Mouse (Mus musculus): ENCODE data around the gene Hoxa13.

Gene Hoxa13

DNA sequence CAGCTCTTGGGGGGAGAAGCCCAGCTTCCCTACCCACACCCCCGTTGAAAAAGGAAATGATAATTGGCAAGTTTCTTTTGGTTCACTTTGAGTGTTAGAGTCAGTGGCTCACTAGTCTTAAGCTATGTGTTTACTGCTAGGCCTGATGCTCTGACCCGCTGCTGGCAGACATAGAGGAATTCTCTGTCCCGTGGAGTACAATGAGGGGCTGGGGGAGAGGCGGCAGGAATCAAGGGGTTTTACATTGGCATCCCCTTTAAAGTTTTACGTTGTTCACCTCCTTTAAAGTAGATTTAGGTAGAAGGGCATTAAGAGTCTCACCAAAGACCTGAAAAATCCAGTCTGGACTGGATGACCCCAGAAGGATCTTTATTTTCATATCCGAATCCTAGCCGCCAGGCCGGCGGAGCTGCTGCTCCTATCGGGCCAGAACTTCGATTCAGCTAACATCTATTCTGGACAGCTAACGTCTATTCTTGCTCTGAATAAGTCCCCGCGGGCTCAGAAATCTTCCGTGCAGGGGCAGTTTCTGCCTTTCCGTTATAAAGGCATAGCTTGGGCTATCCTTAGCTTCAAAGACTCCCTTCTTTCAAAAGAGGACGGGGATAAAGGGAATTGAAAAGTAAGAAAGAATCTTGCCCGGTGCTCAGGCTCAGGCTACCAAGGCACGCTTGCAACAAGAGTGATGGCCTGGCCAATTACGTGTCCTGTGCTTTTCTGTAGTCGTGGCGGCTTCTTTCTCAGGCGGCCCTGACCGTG is 8.5 kb downstream of the Hoxa13 start:
- DNase-seq (ENCODE audit: low read depth, low spot score) = no peak

DNA sequence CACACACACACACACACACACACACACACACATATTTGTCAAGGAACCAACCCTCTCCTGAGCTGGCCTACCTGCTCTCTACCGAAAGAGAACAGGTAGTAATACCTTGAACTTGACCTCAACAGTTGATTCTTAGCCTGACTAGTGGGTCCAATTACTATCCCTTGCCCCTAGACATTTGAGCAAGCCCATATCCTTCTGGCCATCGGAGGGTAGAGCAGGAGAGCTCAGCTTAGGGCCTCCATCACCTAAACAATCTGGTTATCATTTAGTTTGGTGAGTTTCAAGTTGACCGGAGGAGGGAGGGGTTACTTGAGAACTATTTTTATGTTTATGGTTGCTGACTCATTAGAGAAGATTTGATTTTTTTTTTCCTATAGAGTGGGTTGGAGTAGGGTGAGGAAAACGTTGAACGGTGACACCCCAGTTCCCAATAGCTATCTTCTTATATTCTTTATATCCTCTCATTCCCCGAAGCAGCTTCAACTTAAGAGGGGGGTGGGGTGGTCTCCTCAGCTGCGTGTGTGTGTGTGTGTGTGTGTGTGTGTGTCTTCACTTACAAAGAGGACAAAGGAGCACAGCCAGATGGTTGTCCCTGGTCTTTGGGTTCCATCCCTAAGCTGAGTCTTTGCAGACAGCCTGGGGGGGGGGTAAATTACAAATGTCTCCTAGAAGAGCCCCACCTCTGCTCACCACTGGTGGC is 9.4 kb downstream of the Hoxa13 start:
- no peak for DNase-seq (ENCODE audit: low read depth, low spot score)

DNA sequence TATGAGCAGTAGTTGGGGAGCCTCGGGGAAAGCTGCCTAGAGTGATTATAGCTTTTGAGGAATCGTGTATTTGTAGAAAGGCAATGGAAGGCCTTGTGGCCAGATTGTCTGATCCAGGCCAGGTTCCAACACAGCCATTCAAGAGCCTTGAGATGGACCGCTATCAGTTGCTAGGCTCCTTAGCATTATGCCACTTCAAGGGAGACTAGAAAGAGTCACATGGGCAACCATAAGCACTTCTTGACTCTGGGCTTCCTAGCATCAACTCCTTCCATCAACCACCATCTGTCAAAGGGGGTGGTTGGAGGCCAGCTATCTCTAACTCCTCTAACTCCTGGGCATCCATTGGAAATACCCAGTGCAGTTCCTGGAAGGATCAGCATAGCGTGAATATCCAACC is 10.9 kb downstream of the Hoxa13 start:
- DNase-seq (ENCODE audit: low read depth, low spot score) = no peak

DNA sequence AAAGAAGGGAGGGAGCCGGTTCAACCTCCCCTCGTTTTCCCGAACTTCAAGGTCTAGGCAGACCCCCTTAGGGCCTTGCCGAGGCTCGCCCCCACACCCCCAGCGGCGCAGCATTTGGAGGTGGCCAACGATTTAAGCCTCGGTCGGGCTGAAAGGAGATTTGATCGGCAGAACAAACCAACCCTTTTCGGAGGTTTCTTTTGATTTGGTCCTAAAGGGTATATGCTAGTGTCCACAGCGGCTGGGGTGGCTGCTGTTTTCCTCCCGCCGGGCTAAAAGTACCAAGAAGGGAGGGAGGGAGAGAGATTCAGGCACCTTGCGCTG is 11.3 kb downstream of the Hoxa13 start:
- DNase-seq (ENCODE audit: low read depth, low spot score) = no peak

DNA sequence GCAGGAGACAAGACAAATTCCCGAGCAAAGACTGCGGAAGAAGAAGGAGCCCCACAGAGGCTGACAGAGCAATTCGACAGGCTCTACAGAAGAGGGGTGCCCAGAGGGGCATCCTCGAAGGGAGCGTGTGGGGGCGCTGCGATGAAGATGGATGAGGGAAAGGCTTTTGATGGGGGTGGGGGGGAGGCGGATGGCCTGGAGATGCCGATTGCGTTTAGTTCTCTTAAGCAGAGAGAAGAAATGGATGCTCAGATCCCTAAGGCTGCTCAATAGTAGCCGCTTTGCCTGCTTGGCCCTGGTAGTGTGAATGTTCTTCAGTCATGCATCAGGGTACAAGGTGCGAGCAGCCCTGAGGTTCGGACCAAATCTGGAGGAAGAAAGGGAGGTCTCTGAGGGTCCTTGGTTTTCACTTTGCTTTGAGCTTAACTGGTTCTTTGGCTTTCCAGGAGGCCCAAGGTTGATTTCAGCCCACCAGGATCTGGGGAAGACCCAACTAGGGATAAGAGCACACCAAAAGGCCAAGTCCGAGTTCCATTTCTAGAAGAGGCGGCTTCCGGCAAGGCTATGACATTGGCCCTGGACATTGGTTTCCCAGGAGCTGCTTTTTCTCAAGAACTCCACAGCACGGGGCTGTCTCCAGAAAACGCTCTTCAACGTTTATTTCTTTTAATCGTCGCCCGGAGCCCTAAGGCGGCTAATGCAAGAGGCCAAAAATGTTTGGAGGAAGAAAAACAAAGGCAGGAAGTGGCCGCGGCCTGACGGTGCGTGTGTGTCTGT is 11.9 kb downstream of the Hoxa13 start:
- DNase-seq (ENCODE audit: low read depth, low spot score) = no peak

DNA sequence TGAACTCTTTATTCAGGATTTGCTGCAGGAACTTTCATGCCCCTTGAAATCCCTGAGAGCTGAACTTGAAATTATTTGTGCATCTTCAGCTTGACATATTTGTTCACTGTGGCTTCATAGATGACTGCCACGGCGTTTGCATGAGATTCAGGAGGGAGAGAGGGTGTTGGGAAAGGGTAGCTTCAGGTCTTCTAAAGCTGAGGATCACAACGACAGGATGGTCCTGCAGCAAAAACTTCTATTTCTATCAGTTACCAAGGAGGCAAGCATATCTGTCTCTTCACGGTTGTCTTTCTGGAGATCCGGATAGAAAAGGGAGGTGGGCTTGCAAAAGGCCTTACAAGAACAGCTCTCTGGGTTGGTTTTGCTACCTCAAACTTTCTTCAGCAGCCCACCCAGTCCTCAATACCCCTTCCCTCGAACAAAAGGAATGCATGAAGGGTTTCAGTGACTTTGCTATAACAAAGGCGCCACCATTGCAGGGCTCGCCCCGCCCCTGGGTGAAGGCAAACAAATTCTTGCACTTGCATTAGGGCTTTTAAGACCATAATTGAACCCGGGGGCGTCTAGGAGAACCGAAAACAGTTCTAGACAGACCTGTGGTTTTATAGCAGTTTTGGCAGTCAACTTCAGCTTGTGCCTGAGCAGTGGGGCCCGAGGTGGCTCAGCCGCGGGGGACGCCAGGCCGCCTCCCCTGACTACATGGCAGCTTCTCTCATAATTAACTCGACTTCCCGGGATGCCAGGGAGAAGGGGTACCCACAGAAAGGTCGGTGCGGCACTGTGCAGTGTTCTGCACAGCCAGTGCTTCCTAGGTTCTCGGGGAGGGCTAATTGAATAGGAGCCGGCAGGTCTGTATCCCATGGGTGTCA is 12.7 kb downstream of the Hoxa13 start:
- DNase-seq (ENCODE audit: low read depth, low spot score) = no peak

DNA sequence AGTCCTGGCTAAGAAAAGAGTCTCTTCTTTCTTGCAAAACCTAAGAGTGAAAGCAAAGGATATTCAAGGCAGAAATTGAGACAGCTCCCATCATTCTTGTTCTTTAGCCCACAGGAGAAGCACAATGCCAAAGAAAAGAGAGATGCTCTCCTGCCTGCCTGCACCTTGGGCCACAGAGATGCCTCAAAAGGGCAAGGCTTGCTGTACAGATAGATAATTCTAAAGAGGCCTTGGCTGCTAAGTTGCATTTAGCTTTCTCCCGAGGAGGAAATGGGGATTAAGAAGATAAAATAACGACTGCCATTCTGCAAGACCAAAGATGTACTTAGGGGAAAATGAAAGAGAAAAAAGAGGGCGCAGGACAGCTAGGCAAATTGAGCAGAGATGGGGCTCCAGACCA is 13.8 kb downstream of the Hoxa13 start:
- no peak for DNase-seq (ENCODE audit: low read depth, low spot score)

DNA sequence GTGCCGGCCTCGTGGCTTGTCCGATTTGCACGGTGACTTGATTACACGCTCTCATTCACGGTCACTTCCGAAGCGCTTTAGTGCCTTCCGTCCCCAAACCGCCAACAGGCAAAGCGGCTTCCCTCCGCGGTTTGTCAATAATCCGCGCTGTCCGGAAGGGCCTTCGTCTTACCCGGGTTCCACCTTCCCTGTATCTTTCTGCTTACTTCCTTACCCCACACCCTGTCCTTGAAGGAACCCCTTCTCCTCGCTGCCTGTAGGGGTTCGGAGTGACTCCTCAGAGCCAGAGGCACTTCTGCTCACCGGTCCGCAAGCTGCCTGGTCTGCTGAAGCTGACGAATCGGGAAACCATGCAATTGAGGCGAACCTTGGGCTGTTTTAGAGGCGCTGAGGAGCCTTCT is 14.3 kb downstream of the Hoxa13 start:
- no peak for DNase-seq (ENCODE audit: low read depth, low spot score)

DNA sequence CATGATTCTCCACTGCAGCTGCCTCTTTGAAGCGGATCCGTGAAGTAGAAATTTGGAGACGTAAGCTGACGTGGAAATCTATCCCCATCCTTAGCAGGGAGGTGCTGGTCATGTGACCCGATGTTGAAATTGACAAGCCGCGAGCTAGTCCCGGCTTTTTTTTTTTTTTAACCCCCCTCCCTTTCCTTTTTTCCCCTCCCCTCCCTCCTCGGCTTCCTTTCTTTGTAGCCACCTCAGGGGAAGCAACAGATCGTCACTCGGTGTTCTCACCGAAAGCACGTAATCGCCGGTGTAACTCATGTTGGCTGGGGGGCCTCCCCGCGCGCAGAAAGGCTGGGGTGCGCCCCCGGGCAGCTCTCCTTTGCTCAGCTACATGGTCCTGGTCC is 14.9 kb downstream of the Hoxa13 start, which contains the start of gene Hoxa11:
TSS of gene Hoxa11 (minus strand) at position 54 of the 386 bp plus-strand sequence.
- no peak for DNase-seq (ENCODE audit: low read depth, low spot score)

DNA sequence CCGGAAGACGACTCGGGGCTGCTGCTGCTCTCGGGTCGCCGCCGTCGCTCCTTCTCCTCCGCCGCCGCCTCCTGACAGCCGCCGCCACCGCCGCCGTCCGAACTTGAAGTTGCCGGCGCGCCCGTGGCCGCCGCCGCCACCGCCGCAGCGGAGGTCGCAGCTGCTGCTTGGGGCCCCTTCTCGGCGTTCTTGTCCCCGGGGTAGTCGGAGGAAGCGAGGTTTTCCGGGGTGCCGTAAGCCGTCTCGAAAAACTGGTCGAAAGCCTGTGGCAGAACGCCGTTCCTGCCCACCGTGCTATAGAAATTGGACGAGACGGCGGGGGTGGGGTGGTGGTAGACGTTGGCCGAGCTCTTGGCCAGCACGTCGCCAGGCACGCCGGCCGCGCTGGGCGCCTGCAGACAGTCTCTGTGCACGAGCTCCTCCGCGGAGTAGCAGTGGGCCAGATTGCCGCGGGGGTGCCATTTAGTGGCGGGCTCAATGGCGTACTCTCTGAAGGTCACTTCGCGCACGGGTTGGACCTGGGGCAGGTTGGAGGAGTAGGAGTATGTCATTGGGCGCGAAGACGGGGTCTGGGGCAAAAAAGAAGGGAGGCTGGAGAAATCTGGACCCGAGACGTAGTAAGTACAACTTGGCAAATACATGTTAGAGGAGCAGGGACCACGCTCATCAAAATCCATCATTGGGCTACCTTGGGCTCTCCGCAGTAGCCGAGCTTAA is 15.5 kb downstream of the Hoxa13 start:
- no peak for DNase-seq (ENCODE audit: low read depth, low spot score)

DNA sequence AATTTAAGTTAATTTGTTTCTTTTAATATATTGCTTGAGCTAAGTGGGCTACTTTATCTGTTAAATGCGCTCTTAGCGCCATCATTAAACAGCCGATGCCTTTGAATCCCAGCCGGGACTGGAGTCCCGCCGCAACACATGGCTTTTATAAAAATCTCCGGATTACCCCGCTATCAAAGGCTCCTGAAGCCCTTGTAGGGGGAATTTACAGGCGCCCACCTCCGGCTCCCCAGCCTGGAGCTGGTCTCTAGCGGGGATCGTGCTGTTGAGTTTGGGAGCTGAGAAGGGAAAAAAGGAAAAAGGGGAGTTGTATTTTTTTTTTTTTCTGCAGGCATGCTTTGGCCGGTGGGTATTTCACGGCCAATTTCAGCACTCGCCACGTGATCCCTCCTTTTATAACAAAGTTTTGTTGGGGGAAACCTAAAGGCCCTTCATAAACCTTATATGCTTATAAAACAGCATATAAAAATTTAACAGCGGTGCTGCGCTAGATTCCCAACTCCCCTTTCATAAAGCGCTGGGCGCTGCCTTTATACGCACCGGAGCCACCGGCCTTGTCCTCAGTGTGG is 16.1 kb downstream of the Hoxa13 start:
- DNase-seq (ENCODE audit: low read depth, low spot score) = no peak

DNA sequence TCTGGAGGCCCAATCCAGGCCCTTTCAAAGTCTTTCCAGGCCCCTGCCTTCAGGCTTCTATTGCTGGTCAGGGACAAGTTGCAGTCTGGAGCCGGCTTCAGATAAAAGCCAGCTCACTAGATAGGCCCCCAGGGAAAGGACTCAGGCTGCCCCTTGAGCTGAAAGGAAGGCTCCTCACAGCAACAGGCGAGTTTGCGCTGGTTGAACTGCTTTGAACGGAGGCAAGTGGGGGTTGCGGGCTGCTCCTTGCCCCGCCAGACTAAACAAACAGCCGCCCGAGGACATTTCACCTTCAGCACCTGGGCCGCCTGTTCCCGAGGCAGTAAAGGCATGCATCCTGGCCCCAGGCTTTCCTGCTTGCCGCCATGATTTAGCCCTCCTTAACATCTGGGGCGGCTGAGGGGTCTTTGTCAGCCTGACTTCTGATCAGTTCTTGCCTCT is 17.0 kb downstream of the Hoxa13 start:
- DNase-seq (ENCODE audit: low read depth, low spot score) = no peak

DNA sequence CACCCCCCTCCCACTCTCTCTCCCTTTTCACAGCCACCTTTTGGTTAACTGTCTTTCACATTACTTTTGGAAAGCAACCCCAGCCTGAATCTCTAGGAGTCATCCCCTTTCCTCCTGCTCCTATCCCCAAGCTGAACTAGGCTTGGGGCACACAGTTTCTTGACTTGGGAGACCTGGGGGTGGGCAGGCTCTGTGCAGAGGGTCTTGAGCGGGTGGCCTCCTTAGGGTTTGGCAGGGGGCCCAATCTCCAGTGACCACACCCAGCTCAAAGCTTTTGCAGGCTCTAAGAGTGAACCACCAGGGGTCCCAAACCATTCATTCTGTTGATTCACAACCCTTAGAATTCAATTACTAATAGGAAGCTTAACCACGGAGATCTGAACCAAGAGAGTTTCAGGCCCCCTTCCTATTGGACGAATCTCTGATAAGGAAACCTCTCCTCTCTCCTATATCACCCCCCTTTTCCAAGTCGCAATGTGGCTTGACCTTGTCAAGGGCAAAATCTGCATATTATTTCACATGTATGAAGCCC is 17.8 kb downstream of the Hoxa13 start:
- DNase-seq (ENCODE audit: low read depth, low spot score) = no peak

DNA sequence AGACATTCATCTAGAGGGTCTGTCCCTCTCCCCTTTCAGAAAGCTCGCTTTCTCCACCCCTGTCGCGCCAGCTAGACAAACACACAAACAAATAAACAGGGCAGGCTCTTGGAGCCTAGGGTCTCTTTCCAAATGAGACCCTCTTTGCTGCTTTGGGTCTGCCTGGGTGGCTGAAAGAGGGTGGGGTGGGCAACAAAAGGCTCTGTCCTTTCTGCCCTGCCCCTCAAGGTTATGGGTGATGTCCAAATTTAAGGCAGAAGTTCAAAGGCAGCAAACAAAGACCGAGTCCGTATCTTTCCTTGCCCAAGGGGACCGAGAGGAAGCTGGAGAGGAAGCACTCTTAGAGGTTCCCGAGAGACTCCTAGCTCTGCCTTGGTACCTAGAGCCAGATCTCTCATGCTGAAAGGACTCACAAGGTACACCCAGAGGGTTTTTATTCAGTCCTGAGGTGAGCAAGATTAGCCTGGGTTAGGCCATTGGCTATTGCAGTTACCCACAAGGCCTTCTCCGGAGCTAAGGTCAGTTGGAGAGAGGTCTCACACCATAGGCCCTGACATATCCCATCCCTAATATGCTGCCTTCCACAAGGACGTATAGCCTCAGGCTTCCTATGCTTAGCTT is 19.6 kb downstream of the Hoxa13 start:
- no peak for DNase-seq (ENCODE audit: low read depth, low spot score)

DNA sequence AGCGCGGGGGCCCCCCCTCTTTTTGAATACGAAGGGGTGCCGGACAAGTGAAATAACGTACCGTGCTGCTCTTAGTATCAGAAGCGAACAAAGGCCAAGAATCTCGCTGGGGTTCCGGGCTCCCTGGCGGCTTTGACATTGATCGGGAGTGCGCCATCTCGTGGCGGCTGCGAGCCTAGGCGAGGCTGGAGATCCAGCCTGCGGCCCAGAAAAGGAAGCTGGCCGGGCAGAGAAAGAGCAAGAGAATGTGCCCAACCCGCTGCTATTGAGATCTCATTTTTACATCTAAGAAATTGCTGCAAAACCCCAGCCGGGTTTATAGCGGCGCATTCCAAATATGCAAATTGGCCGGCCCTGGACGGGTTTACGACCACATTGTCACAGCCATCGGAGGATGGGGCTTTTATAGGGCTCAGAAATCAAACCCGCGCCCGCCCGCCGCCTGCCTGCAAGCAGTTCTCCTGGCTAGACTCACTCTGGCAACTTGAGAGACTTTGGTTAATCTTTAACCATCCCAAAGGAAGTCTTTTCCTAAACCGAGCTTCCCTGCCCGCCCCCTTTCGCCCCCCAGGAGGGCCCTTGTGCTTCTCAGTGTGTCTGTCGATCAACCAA is 20.2 kb downstream of the Hoxa13 start, which contains the start of gene Hoxa10:
TSS of gene Hoxa10 (minus strand) at position 466 of the 612 bp plus-strand sequence.
- DNase-seq (ENCODE audit: low read depth, low spot score) = no peak

DNA sequence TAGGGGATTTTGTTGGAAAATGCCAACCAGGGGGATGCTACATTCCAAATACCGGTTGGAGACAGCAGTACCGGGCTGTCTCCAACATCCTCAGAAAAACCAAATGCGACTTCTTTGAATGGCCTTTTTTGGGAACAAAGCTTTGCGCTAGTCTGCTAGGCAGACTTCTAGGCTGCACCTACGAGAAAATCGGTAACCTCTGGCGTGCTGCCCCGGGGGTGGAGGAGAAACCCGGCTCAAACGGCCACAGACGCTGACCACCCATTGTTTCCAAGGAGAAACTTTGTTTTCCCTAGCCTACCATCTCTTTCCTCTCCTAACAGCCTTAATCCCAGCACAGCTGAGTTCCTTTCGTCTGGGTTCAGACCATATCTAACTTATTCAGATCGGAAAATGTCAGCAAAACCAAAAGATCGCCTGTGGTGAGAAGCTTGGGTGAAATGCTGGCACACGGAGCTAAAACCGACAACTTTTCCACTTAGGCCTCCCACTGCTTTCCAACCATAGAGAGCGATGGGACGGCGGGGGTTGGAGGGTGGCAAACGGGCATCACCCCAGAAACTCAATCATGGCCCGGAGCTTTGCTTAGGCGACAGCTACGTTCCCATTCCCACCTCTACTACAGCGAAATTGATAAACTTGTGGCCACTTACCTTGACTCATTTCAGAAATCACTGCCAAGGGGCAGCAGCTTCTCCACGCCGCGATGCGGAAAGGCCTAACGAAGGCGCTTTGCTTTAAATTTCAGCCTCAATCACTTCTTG is 20.9 kb downstream of the Hoxa13 start:
- DNase-seq (ENCODE audit: low read depth, low spot score) = no peak

DNA sequence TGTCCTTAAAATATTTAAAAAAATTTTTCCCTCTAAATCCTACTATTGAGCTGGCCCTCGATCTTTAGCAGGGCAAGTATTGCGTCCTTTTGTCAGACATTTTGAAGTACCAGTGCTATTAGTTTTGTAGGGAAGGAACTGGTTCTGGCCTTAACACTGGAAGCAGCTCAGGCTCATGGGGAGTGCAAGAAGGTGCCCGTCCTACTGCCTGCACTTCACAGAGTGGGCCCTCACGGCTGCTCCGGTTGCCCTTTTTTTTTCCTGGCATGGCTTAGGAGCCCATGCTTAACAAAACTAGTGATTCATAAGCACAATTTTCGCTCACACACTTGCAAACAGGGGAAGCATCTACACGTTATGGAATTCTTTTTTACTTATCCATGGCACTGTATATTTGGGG is 21.7 kb downstream of the Hoxa13 start:
- no peak for DNase-seq (ENCODE audit: low read depth, low spot score)

DNA sequence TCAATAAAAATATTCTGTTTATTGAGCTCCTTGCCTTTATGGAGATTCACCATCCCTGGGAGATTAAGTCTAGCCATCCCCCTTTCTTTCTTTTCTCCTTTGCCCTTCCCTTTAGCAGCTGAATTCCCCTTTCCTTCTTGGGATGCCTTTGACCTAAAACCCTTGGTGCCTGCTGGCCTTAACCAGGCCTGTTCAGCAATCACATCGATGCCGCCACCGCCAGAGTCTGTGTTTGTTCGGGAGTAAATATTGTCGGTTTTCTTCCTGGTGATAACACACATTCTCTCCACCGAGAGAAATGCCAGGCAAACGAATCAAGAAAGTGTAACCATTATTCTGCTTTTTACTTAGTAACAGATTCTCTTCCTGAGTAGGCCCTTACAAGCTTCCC is 22.5 kb downstream of the Hoxa13 start:
- no peak for DNase-seq (ENCODE audit: low read depth, low spot score)

Measured in brain, embryonic 18.5 days (tissue).